In the genomic region with DNA sequence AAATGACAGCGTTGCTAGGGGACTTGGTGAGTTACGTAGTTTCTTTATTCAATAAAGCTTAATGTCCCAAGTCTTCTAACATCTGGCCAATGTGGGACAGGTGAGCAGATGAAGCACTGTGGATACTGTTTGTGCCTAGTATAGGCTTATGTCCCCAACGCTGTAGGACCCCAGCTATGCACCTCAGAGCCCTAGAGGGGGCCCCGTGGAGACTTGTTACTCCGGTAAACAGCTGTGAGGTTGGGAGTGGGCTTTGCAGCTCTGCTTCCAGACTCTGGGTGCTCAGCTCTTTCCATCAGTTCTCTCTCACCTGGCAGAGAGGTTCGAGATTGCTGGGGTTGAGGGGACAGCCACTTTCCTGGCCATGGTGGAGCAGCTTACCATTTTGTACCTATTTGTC, we compare ENCODE assay signal across 9 mouse cellular contexts. TPM values are rescaled to one million over a fixed set of nuclear protein-coding genes. Genes with fewer than 3 reads are reported as not detected.
DNase-seq lines count a peak whose midpoint lies in the region; ATAC-seq and TF ChIP-seq lines count a peak whose summit lies in the region.
"Had no signal": no experiment of that assay in that cellular context is flagged by ENCODE, and none has a peak within 500 bp of the region (broad histone marks: within the 10 kb centered on the region; RNA-seq: fewer than 3 reads in every experiment).

No protein-coding gene starts in this region.

- peak overlapping the region; percentile 92 for H3K4me2 ChIP-seq in heart, embryonic 14.5 days (ENCODE audit: low read length)
- peak overlapping the region; percentile 82 for H3K4me2 ChIP-seq in intestine, embryonic 15.5 days (replicated peaks)
- H3K4me2 ChIP-seq in midbrain, postnatal 0 days (ENCODE audit: low read depth, low read length, poor library complexity, severe bottlenecking), result peak overlapping the region; percentile 89

- TF ChIP-seq CTCF in midbrain, postnatal 0 days (IDR thresholded peaks at IDR 0.05), result no peak

- no peak for DNase-seq in heart, postnatal 4 days
- DNase-seq in embryonic facial prominence, embryonic 10.5 days (ENCODE audit: low spot score), result no peak
- DNase-seq in midbrain, postnatal 0 days (ENCODE audit: low spot score), result no peak
- no peak for DNase-seq in ovary, postnatal 10 days (ENCODE audit: low spot score)
- no peak for DNase-seq in ovary, adult 18-20 months (ENCODE audit: low spot score)
- DNase-seq in kidney, postnatal 14 days, result no peak

- no peak overlapping the region for H3K27ac ChIP-seq in heart, embryonic 14.5 days (replicated peaks in 1 of 2; ENCODE audit: control insufficient read depth in 1 of 2, insufficient read depth in 1 of 2, low read depth in 2 of 2, low read length in 2 of 2)
- peak overlapping the region; percentile 55 for H3K27ac ChIP-seq in embryonic facial prominence, embryonic 10.5 days (replicated peaks)
- no peak overlapping the region for H3K27ac ChIP-seq in intestine, embryonic 15.5 days
- H3K27ac ChIP-seq in midbrain, postnatal 0 days (ENCODE audit: low read depth, low read length), result no peak overlapping the region

- H3K4me1 ChIP-seq in heart, embryonic 14.5 days (ENCODE audit: control insufficient read depth in 2 of 2, insufficient read depth in 2 of 2, low read length in 2 of 2), result peaks cover 8 to 15% of the 10 kb centered on the region in 2 experiments
- peaks cover 19% of the 10 kb centered on the region for H3K4me1 ChIP-seq in embryonic facial prominence, embryonic 10.5 days
- peaks cover 14% of the 10 kb centered on the region; the same call in 1 of the 2 replicates for H3K4me1 ChIP-seq in intestine, embryonic 15.5 days (replicated peaks)
- H3K4me1 ChIP-seq in midbrain, postnatal 0 days (ENCODE audit: insufficient read depth, low read length), result peaks cover 5% of the 10 kb centered on the region

- WGBS in heart, embryonic 14.5 days, result 70% methylated on average over 6 of the region's 6 CpGs
- WGBS in embryonic facial prominence, embryonic 10.5 days, result 73% methylated on average over 6 of the region's 6 CpGs
- 59% methylated on average over 6 of the region's 6 CpGs for WGBS in intestine, embryonic 15.5 days
- WGBS in midbrain, postnatal 0 days, result 64% methylated on average over 6 of the region's 6 CpGs

- H3K4me3 ChIP-seq in heart, embryonic 14.5 days (ENCODE audit: control insufficient read depth in 1 of 2, insufficient read depth in 1 of 2, low read depth in 1 of 2, low read length in 2 of 2), result peak overlapping the region in 1 of 2 experiments; percentile 77; a peak in 1 of 4 replicates
- peak overlapping the region; percentile 97 for H3K4me3 ChIP-seq in embryonic facial prominence, embryonic 10.5 days
- peak overlapping the region; percentile 86; the same call in 1 of the 2 replicates for H3K4me3 ChIP-seq in intestine, embryonic 15.5 days (replicated peaks)
- peak overlapping the region; percentile 80 for H3K4me3 ChIP-seq in midbrain, postnatal 0 days (ENCODE audit: low read depth, low read length)

- no peaks in the 10 kb centered on the region for H3K27me3 ChIP-seq in heart, embryonic 14.5 days (ENCODE audit: control insufficient read depth, insufficient read depth, low read length)
- no peaks in the 10 kb centered on the region for H3K27me3 ChIP-seq in embryonic facial prominence, embryonic 10.5 days (replicated peaks; ENCODE audit: low read depth, poor library complexity, severe bottlenecking)
- H3K27me3 ChIP-seq in intestine, embryonic 15.5 days (replicated peaks), result no peaks in the 10 kb centered on the region
- H3K27me3 ChIP-seq in midbrain, postnatal 0 days (ENCODE audit: insufficient read depth, low read length), result no peaks in the 10 kb centered on the region

- no peak for ATAC-seq in heart, embryonic 14.5 days (ENCODE audit: insufficient number of reproducible peaks, insufficient read depth, low FRiP score, low read depth)
- no peak for ATAC-seq in intestine, embryonic 15.5 days
- ATAC-seq in midbrain, postnatal 0 days (ENCODE audit: low FRiP score), result no peak

- peaks cover 28% of the 10 kb centered on the region for H3K36me3 ChIP-seq in heart, embryonic 14.5 days (ENCODE audit: control insufficient read depth, insufficient read depth, low read length)
- peaks cover 42% of the 10 kb centered on the region for H3K36me3 ChIP-seq in embryonic facial prominence, embryonic 10.5 days (replicated peaks)
- H3K36me3 ChIP-seq in intestine, embryonic 15.5 days, result peaks cover 17% of the 10 kb centered on the region; the same call in 1 of the 2 replicates
- peaks cover 15% of the 10 kb centered on the region for H3K36me3 ChIP-seq in midbrain, postnatal 0 days (ENCODE audit: insufficient read depth, low read length)

- H3K9me3 ChIP-seq in heart, embryonic 14.5 days (ENCODE audit: control insufficient read depth, low read length), result no peaks in the 10 kb centered on the region
- H3K9me3 ChIP-seq in embryonic facial prominence, embryonic 10.5 days, result no peaks in the 10 kb centered on the region
- no peaks in the 10 kb centered on the region for H3K9me3 ChIP-seq in intestine, embryonic 15.5 days
- no peaks in the 10 kb centered on the region for H3K9me3 ChIP-seq in midbrain, postnatal 0 days (ENCODE audit: low read length)

- H3K9ac ChIP-seq in heart, embryonic 14.5 days (ENCODE audit: low read length), result peak overlapping the region; percentile 86; the same call in 1 of the 2 replicates
- no peak overlapping the region for H3K9ac ChIP-seq in intestine, embryonic 15.5 days
- H3K9ac ChIP-seq in midbrain, postnatal 0 days (replicated peaks; ENCODE audit: low read length, poor library complexity, severe bottlenecking), result peak overlapping the region; percentile 80; the same call in 1 of the 2 replicates

RNA-seq across cellular contexts. Expression of a gene that starts 1.2 kb away (rescaled TPM):
- 42.1 and 46.0 TPM in 2 replicates for polyA plus RNA-seq in heart, embryonic 14.5 days (2014; fragmentation: Nextera tagmentation; extraction: Ambion mirVana)
- total RNA-seq in heart, postnatal 4 days (2021), result 10 to 100 TPM; 16.1 to 18.8 TPM
- polyA plus RNA-seq in embryonic facial prominence, embryonic 10.5 days (2016; fragmentation: Nextera tagmentation; extraction: Ambion mirVana), result 141 and 149 TPM in 2 replicates
- 71.4 and 82.4 TPM in 2 replicates for polyA plus RNA-seq in intestine, embryonic 15.5 days (2015; fragmentation: Nextera tagmentation; extraction: Ambion mirVana)
- 48.5 and 50.5 TPM in 2 replicates for total RNA-seq in midbrain, postnatal 0 days (2014; rRNA removed)
- 60.5 and 63.7 TPM in 2 replicates for polyA plus RNA-seq in midbrain, postnatal 0 days (2015; fragmentation: Nextera tagmentation; extraction: Ambion mirVana)

RNA-seq across cellular contexts. Expression of a gene that starts 12.4 kb away (rescaled TPM):
- polyA plus RNA-seq in heart, embryonic 14.5 days (2014; fragmentation: Nextera tagmentation; extraction: Ambion mirVana), result not detected in 2 replicates
- total RNA-seq in heart, postnatal 4 days (2021), result not detected
- not detected in 2 replicates for polyA plus RNA-seq in embryonic facial prominence, embryonic 10.5 days (2016; fragmentation: Nextera tagmentation; extraction: Ambion mirVana)
- polyA plus RNA-seq in intestine, embryonic 15.5 days (2015; fragmentation: Nextera tagmentation; extraction: Ambion mirVana), result 0.05 and 0.09 TPM in 2 replicates
- 3.0 and 12.8 TPM in 2 replicates for total RNA-seq in midbrain, postnatal 0 days (2014; rRNA removed)
- polyA plus RNA-seq in midbrain, postnatal 0 days (2015; fragmentation: Nextera tagmentation; extraction: Ambion mirVana), result 7.7 and 8.6 TPM in 2 replicates
- total RNA-seq: neutrophil, adult 5-6 weeks had no signal

RNA-seq across cellular contexts. Expression of a gene that starts 29.5 kb away (rescaled TPM):
- polyA plus RNA-seq in heart, embryonic 14.5 days (2014; fragmentation: Nextera tagmentation; extraction: Ambion mirVana), result 1.1 and 1.5 TPM in 2 replicates
- total RNA-seq in heart, postnatal 4 days (2021), result under 1 TPM; 0.48 to 0.79 TPM
- polyA plus RNA-seq in embryonic facial prominence, embryonic 10.5 days (2016; fragmentation: Nextera tagmentation; extraction: Ambion mirVana), result 0.11 and 0.39 TPM in 2 replicates
- polyA plus RNA-seq in intestine, embryonic 15.5 days (2015; fragmentation: Nextera tagmentation; extraction: Ambion mirVana), result 2.2 and 2.4 TPM in 2 replicates
- total RNA-seq in midbrain, postnatal 0 days (2014; rRNA removed), result 0.38 TPM in 1 of 2 replicates, not detected in the other
- 0.41 and 0.42 TPM in 2 replicates for polyA plus RNA-seq in midbrain, postnatal 0 days (2015; fragmentation: Nextera tagmentation; extraction: Ambion mirVana)
- total RNA-seq: neutrophil, adult 5-6 weeks had no signal

RNA-seq across cellular contexts. Expression of a gene that starts 36.8 kb away (rescaled TPM):
- 9.1 and 9.3 TPM in 2 replicates for polyA plus RNA-seq in heart, embryonic 14.5 days (2014; fragmentation: Nextera tagmentation; extraction: Ambion mirVana)
- total RNA-seq in heart, postnatal 4 days (2021), result 10 to 100 TPM; 17.7 to 18.0 TPM
- polyA plus RNA-seq in embryonic facial prominence, embryonic 10.5 days (2016; fragmentation: Nextera tagmentation; extraction: Ambion mirVana), result 2.4 and 4.3 TPM in 2 replicates
- 15.0 and 15.8 TPM in 2 replicates for polyA plus RNA-seq in intestine, embryonic 15.5 days (2015; fragmentation: Nextera tagmentation; extraction: Ambion mirVana)
- total RNA-seq in midbrain, postnatal 0 days (2014; rRNA removed), result 4.8 and 6.4 TPM in 2 replicates
- polyA plus RNA-seq in midbrain, postnatal 0 days (2015; fragmentation: Nextera tagmentation; extraction: Ambion mirVana), result 1.3 and 1.7 TPM in 2 replicates

RNA-seq across cellular contexts. Expression of a gene that starts 54.4 kb away (rescaled TPM):
- polyA plus RNA-seq in heart, embryonic 14.5 days (2014; fragmentation: Nextera tagmentation; extraction: Ambion mirVana), result 22.3 TPM in 2 replicates
- 10 to 100 TPM; 17.7 to 19.8 TPM for total RNA-seq in heart, postnatal 4 days (2021)
- 45.4 and 46.8 TPM in 2 replicates for polyA plus RNA-seq in embryonic facial prominence, embryonic 10.5 days (2016; fragmentation: Nextera tagmentation; extraction: Ambion mirVana)
- 31.5 and 31.7 TPM in 2 replicates for polyA plus RNA-seq in intestine, embryonic 15.5 days (2015; fragmentation: Nextera tagmentation; extraction: Ambion mirVana)
- 12.8 and 15.3 TPM in 2 replicates for total RNA-seq in midbrain, postnatal 0 days (2014; rRNA removed)
- 20.7 and 24.2 TPM in 2 replicates for polyA plus RNA-seq in midbrain, postnatal 0 days (2015; fragmentation: Nextera tagmentation; extraction: Ambion mirVana)
